Mouse (Mus musculus) CD4-positive, CD25-positive, alpha-beta regulatory T cell, adult 9 weeks (primary cell): ENCODE measurements around the gene Tmem168. TPM values are rescaled to one million over a fixed set of nuclear protein-coding genes. Genes with fewer than 3 reads are reported as not detected.

Source experiments
- polyA plus RNA-seq: library from polyadenylated mRNA; unstranded; fragments of 100-300 nt; shearing (Covaris generic); gene quantifications from one replicate; pipeline ENCODE4 v1.2.1, GENCODE M21; 2017

Gene Tmem168
- polyA plus RNA-seq = 62.3 TPM

GRCm38 (mm10) chr6:13607621-13608493 is at the start of gene Tmem168:
Tmem168 (minus strand) TSS chr6:13608100.

Other genes starting within 250 kb of the Tmem168 start
- 4.6 TPM for gene Bmt2, start 69.9 kb upstream of the Tmem168 start, polyA plus RNA-seq
- not detected for gene Gpr85, start 231.8 kb upstream of the Tmem168 start, polyA plus RNA-seq